Mouse (Mus musculus) lung, postnatal 0 days (tissue): ENCODE data around the gene Akap2. TPM values are rescaled to one million over a fixed set of nuclear protein-coding genes. Genes with fewer than 3 reads are reported as not detected.
A peak's percentile ranks its signal among the peaks of the same experiment; 100 is the strongest.

Source experiments
- ATAC-seq: fragments of 200-750 bp; cut with Nextera tagmentation; 2 replicates; pipeline ENCODE4 v1.8.0; 2017; ENCODE audit warnings: moderate library complexity
- DNase-seq: peaks from one replicate; pipeline ENCODE4 v3.0.0-alpha.2; 2016; ENCODE audit warnings: low spot score
- H3K27ac ChIP-seq: fragments of 300-500 bp; sonication (generic); 2 replicates; pipeline ENCODE4 v1.5.1; 2014; ENCODE audit warnings: antibody characterized with exemption, mild to moderate bottlenecking, low read length, mixed read lengths
- H3K27me3 ChIP-seq: fragments of 300-500 bp; sonication (generic); replicated peaks from 2 replicates; pipeline ENCODE4 v1.6.1; 2014; ENCODE audit warnings: low read length, mixed read lengths; ENCODE audit not compliant: insufficient read depth
- H3K36me3 ChIP-seq: fragments of 300-500 bp; sonication (generic); 2 replicates; pipeline ENCODE4 v1.6.1; 2014; ENCODE audit warnings: low read length, mixed read lengths; ENCODE audit not compliant: insufficient read depth
- H3K4me1 ChIP-seq: fragments of 300-500 bp; sonication (generic); 2 replicates; pipeline ENCODE4 v1.6.1; 2014; ENCODE audit warnings: antibody characterized with exemption, low read depth, low read length, mixed read lengths; ENCODE audit not compliant: insufficient read depth
- H3K4me2 ChIP-seq: fragments of 300-500 bp; sonication (generic); replicated peaks from 2 replicates; pipeline ENCODE4 v1.6.1; 2014; ENCODE audit warnings: low read depth, mild to moderate bottlenecking, low read length, moderate library complexity, mixed read lengths
- H3K4me3 ChIP-seq: fragments of 300-500 bp; sonication (generic); 2 replicates; pipeline ENCODE4 v1.5.1; 2014; ENCODE audit warnings: low read depth, low read length
- H3K9ac ChIP-seq: fragments of 300-500 bp; sonication (generic); replicated peaks from 2 replicates; pipeline ENCODE4 v1.6.1; 2014; ENCODE audit warnings: low read depth, mild to moderate bottlenecking
- H3K9me3 ChIP-seq: fragments of 300-500 bp; sonication (generic); 2 replicates; pipeline ENCODE4 v1.6.1; 2016; ENCODE audit warnings: low read length, mixed read lengths
- CTCF ChIP-seq: IDR thresholded peaks from 2 replicates; pipeline ENCODE4 v1.5.1; 2016; ENCODE audit warnings: antibody characterized with exemption, mild to moderate bottlenecking
- EP300 ChIP-seq: IDR thresholded peaks from 2 replicates; pipeline ENCODE4 v1.6.1; 2016; ENCODE audit warnings: antibody characterized with exemption, mild to moderate bottlenecking, control low read depth
- WGBS: fragments of 180-500 bp; shearing (Covaris S2); extraction: QIAGEN DNeasy Blood & Tissue Kit; methylation state at CpG from one replicate; pipeline ENCODE4 v1.1.7; 2014; 5-methylcytosine and 5-hydroxymethylcytosine counted together
- polyA plus RNA-seq: library from polyadenylated mRNA; unstranded; fragments of >200 nt; fragmentation: Nextera tagmentation; extraction: Ambion mirVana; gene quantifications from 2 replicates; pipeline ENCODE4 v1.2.1, GENCODE M21; 2015

The Akap2 gene
- polyA plus RNA-seq, 1 experiment from 2014 or later, result 112 TPM

- TF ChIP-seq EP300 (no peak), CTCF (no peak)
- DNase-seq (peak; percentile 23), ATAC-seq (no peak)
- Histone ChIP-seq H3K27me3 (no peaks in the 10 kb centered on the region), H3K9ac (no peak overlapping the region), H3K9me3 (no peaks in the 10 kb centered on the region), H3K4me2 (no peak overlapping the region), H3K4me1 (no peaks in the 10 kb centered on the region), H3K27ac (no peak overlapping the region), H3K4me3 (no peak overlapping the region), H3K36me3 (no peaks in the 10 kb centered on the region)
- 74% methylated on average over 8 of the region's 8 CpGs for WGBS
Observed at GRCm38 (mm10) chr4:57738856-57739552, 21.5 kb downstream of the Akap2 start.

- no peak for TF ChIP-seq EP300
Observed at GRCm38 (mm10) chr4:57743325-57743929, 26.0 kb downstream of the Akap2 start.

GRCm38 (mm10) chr4:57750651-57751050, 33.2 kb downstream of the Akap2 start:
- Histone ChIP-seq H3K9me3 (no peaks in the 10 kb centered on the region), H3K36me3 (no peaks in the 10 kb centered on the region), H3K4me2 (no peak overlapping the region), H3K4me3 (no peak overlapping the region), H3K9ac (no peak overlapping the region), H3K4me1 (no peaks in the 10 kb centered on the region), H3K27me3 (no peaks in the 10 kb centered on the region), H3K27ac (no peak overlapping the region)
- no peak; the same call in 1 of the 2 replicates for ATAC-seq
- 46% methylated on average over 4 of the region's 4 CpGs for WGBS
- TF ChIP-seq CTCF (no peak), EP300 (no peak)
- DNase-seq, result no peak

More at GRCm38 (mm10) chr4:57743325-57743929, 26.0 kb downstream of the Akap2 start:
- Histone ChIP-seq H3K4me2 (no peak overlapping the region), H3K4me3 (no peak overlapping the region), H3K36me3 (no peaks in the 10 kb centered on the region), H3K9me3 (no peaks in the 10 kb centered on the region), H3K4me1 (no peaks in the 10 kb centered on the region), H3K27ac (no peak overlapping the region), H3K27me3 (no peaks in the 10 kb centered on the region), H3K9ac (no peak overlapping the region)
- peak; percentile 61 for ATAC-seq
- DNase-seq, result peak; percentile 24
- 37% methylated on average over 11 of the region's 11 CpGs for WGBS

GRCm38 (mm10) chr4:57751054-57751453, 33.6 kb downstream of the Akap2 start:
- H3K27ac ChIP-seq, result no peak overlapping the region
- H3K27me3 ChIP-seq, result no peaks in the 10 kb centered on the region
- H3K4me1 ChIP-seq, result no peaks in the 10 kb centered on the region
- no peaks in the 10 kb centered on the region for H3K36me3 ChIP-seq
- H3K9ac ChIP-seq, result no peak overlapping the region
- no peak overlapping the region for H3K4me3 ChIP-seq
- H3K4me2 ChIP-seq, result no peak overlapping the region
- ATAC-seq, result peak; percentile 57
- H3K9me3 ChIP-seq, result no peaks in the 10 kb centered on the region
- DNase-seq, result peak; percentile 53
- 36% methylated on average over 4 of the region's 4 CpGs for WGBS
- no peak for TF ChIP-seq EP300
- no peak for TF ChIP-seq CTCF

GRCm38 (mm10) chr4:57751566-57751965, 34.1 kb downstream of the Akap2 start:
- H3K4me2 ChIP-seq, result no peak overlapping the region
- no peak for TF ChIP-seq EP300
- TF ChIP-seq CTCF, result no peak
- no peaks in the 10 kb centered on the region for H3K9me3 ChIP-seq
- H3K9ac ChIP-seq, result no peak overlapping the region
- no peaks in the 10 kb centered on the region for H3K36me3 ChIP-seq
- ATAC-seq, result peak; percentile 3; the same call in 1 of the 2 replicates
- DNase-seq, result no peak
- H3K27me3 ChIP-seq, result no peaks in the 10 kb centered on the region
- no peaks in the 10 kb centered on the region for H3K4me1 ChIP-seq
- no peak overlapping the region for H3K4me3 ChIP-seq
- 88% methylated on average over 11 of the region's 11 CpGs for WGBS
- H3K27ac ChIP-seq, result no peak overlapping the region

- no peak overlapping the region for H3K27ac ChIP-seq
- H3K36me3 ChIP-seq, result no peaks in the 10 kb centered on the region
- H3K4me1 ChIP-seq, result no peaks in the 10 kb centered on the region
- H3K9ac ChIP-seq, result no peak overlapping the region
- no peak for DNase-seq
- no peaks in the 10 kb centered on the region for H3K27me3 ChIP-seq
- no peak overlapping the region for H3K4me3 ChIP-seq
- H3K9me3 ChIP-seq, result no peaks in the 10 kb centered on the region
- 90% methylated on average over 11 of the region's 11 CpGs for WGBS
- no peak overlapping the region for H3K4me2 ChIP-seq
- ATAC-seq, result no peak
- no peak for TF ChIP-seq CTCF
- no peak for TF ChIP-seq EP300
Observed at GRCm38 (mm10) chr4:57755085-57755484, 37.6 kb downstream of the Akap2 start.
